Mouse (Mus musculus) natural killer cell, adult 2 months (primary cell): ENCODE results near the gene Zfp628.

Experiments
- DNase-seq, 2 experiments: peaks; one replicate each; pipeline ENCODE4 v3.0.0; 2022; ENCODE audit warnings: low spot score in 2 of 2

Zfp628 gene

DNA sequence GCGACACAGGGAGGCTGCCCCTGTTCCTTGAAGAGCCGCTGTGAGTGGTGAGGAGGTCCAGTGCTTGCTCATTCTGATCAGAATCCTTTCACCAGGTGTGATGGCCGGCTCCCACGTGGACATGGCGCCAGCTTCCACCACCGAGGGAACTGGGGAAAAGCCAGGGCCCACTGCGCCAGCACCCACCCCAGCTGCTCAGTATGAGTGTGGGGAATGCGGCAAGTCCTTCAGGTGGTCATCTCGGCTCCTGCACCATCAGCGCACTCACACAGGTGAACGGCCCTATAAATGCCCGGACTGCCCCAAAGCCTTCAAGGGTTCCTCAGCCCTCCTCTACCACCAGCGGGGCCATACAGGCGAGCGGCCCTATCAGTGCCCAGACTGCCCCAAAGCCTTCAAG lies 3.7 kb downstream of the Zfp628 start:
- DNase-seq = no peak

DNA sequence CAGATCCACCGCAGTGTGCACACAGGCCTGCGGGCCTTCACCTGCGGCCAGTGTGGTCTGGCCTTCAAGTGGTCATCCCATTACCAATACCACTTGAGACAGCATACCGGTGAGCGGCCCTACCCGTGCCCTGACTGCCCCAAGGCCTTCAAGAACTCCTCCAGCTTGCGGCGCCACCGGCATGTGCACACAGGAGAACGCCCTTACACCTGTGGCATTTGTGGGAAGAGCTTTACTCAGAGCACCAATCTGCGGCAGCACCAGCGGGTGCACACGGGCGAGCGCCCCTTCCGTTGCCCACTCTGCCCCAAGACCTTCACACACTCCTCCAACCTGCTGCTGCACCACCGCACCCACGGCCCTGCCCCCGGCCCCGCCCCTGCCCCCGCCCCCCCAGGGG lies 4.1 kb downstream of the Zfp628 start:
- no peak for DNase-seq

DNA sequence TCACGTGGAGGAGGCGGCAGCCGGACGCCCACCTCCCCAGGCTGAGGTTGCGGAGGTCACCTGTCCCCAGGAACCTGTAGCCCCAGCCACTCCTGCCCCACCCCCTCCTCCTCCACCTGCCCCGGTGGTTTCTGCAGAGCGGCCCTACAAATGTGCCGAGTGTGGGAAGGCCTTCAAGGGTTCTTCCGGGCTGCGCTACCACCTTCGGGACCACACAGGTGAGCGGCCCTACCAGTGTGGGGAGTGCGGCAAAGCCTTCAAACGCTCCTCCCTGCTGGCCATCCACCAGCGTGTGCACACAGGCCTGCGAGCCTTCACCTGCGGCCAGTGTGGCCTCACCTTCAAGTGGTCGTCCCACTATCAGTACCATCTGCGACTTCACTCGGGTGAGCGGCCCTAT lies 5.0 kb downstream of the Zfp628 start:
- DNase-seq = no peak

DNA sequence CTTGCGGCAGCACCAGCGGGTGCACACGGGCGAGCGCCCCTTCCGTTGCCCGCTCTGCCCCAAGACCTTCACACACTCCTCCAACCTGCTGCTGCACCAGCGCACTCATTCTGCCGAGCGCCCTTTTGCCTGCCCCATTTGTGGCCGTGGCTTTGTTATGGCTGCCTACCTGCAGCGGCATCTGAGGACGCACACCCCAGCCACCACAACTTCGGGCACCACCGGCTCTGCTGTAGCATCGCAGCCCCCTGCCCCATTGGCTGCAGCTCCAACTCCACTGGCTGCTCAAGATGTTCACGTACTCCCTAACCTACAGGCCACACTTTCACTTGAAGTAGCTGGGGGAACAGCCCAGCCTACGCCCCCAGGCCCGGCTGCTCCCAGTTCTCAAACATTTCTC lies 5.5 kb downstream of the Zfp628 start:
- no peak for DNase-seq

DNA sequence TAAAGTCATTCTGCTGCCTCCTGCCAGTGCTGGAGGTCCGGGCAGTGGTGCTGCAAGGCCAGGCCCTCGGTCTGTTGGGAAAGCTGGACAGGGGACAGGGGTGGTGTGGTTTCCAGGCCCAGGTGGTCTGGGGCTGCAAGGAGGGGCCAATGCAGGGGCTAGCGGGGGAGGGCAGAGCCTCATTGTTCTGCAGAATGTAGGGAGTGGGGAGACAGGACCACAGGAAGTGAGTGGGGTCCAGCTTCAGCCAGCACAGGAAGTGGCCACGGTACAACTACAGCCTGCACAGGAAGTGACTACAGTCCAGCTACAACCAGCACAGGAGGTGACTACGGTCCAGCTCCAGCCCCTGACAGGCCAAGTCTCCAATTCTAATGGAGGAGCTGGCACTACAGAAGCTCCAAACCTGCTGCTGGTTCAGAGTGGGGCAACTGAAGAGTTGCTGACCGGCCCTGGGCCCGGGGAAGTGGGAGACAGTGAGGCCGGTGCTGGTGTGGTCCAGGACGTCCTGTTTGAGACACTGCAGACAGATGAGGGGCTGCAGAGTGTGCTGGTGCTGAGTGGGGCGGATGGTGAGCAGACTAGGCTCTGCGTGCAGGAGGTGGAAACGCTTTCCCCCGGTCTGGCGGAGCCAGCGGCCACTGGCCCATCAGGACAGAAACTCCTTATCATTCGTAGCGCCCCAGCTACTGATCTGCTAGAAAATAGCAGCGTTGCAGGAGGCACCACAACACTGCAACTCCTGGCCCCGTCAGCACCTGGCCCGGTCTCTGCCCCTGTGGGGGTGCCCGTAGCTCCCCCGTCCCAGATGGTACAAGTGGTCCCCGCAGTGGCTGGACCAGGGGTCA lies 6.2 kb downstream of the Zfp628 start:
- no peak for DNase-seq

DNA sequence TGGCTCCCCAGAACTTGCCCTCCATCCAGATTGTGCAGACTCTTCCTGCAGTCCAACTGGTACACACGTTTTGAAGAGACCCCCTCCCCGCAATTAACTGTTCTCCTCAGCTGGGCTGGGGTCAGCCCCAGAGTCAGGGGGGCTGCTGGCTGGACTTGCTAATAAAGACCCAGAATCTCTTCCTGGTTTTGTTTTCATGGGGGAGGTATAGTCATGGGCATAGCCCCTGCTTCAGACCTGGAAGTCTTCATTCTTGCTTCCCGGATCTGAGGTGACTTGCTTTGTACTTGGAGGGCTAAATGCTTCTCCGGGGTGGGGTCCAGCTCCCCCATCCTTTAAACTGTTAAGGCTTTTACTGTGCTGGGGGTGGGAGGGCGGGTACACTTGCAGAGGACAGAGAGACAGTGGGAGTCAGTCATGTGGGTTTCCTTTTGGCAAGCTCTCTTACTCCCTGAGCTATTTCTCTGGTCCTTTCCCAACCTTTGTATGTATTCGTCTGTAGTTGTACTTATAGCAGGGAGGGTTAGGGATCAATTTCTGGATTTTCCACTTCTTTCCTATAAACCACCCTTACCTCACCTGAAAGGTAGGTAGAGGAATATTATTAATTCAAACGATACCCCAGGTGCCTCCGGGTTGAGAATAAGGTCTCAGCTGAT lies 6.9 kb downstream of the Zfp628 start, which contains the start of gene Nat14:
Nat14 (plus strand) TSS at position 205 of the 659 bp plus-strand sequence.
- DNase-seq = no peak

DNA sequence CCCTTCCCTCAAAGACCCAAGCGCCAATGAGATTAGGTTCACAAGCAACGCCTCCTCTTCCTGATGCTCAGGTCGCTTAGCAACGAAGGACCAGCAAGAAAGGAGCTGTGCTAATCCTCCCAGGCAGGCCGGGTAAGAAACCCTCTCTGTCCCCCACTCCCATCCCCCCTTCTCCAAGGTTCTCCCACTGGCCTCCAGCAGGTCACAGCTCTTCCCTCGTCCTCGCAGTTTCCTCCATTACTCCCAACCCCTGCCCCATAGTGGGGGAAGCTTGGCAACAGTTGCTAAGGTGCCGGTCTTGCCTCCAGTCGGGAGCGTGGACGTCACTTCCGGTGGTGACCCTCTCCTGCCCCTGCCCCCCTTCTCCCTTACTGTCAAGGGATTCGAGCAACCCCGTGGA lies 7.5 kb downstream of the Zfp628 start:
- DNase-seq = peak; percentile 44 to 54

DNA sequence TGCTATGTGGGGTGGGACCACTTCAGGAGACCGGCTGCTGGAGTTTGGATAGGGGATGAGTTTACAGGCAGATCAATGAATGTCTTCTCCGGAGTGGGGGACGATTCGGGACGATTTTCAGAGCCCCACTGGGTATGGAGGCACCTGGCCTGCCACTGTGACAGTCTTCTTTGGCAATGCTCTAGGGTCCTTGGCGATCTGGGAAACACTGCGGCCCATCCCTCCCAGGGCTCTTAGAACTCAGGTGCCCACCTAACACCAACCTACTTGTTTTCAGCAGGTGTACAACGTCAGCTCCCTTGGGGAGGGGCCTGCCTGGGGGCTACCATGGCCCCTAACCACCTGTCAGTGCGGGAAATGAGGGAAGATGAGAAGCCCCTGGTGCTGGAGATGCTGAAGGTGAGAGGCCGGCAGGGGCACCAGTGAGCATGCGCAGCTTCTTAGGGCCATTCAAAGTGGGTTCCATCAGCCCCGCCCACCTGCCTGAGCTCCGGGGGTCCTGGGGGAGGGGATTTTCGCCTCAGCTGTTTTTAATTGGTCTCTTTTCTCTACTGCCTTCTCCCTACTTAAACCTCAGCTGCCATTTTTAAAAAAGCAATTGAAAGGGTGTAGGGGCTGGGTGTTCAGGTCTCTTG lies 8.0 kb downstream of the Zfp628 start:
- DNase-seq = no peak

DNA sequence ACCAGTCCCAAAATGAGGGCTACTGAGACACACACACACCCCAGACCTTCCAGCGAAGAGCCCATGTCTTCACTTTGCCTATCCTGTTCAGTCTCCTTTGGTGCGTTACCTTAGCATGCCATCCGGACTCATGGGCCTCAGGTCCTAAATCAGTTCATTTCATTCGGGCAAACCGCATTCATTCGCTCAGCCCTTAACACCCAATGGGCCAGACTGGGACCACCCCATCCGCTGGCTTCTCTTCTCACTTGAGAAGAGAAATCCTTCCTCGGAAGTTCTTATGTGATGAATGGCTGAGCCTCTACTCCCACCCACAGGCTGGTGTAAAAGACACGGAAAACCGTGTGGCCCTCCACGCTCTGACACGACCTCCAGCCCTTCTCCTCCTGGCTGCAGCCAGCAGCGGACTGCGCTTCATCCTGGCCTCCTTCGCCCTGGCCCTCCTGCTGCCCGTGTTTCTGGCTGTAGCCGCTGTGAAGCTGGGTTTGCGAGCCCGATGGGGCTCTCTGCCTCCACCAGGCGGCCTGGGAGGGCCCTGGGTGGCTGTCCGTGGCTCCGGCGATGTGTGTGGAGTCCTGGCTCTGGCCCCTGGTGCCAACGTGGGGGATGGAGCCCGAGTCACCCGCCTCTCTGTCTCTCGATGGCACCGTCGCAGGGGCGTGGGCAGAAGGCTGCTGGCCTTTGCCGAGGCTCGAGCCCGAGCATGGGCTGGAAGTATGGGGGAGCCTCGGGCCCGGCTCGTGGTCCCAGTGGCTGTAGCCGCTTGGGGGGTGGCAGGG lies 8.8 kb downstream of the Zfp628 start:
- peak; percentile 19 to 26 for DNase-seq

DNA sequence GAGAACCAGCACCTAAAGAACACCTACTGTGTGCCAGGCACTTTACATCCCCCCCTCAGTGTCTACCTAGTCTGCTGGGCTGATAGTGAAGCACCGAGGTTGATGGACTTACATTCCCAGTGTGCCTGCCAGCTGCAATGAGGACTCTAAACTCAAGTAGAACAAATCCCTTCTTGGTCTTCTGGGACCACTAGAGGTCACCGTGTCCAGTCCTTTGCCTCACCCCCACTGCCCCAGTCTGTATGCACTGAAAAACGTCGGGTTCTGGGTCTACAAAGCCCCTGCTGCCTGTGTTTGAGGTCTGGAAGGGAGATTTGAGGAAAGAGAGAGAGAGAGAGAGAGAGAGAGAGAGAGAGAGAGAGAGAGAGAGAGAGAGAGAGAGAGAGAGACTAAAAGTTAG lies 9.5 kb downstream of the Zfp628 start:
- DNase-seq = no peak

DNA sequence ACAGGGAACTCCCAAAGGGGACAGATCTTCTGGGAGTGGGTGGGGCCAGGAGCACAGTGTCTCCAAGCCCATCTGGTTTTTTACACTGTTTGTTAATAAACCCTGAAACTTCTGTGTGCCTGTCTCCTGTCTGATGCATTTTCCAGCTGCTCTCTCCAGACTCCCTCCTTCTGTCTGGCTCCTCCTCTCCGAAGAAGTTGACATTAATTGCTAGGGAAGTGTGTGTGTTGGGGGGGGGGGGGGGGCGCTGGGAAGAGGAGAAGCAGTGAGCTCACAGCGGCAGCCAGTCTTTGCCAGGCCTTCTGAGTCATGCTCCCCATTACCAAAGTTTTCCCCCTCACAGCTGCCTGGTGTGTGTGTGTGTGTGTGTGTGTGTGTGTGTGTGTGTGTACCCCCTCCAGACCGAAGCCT lies 9.9 kb downstream of the Zfp628 start:
- no peak for DNase-seq

DNA sequence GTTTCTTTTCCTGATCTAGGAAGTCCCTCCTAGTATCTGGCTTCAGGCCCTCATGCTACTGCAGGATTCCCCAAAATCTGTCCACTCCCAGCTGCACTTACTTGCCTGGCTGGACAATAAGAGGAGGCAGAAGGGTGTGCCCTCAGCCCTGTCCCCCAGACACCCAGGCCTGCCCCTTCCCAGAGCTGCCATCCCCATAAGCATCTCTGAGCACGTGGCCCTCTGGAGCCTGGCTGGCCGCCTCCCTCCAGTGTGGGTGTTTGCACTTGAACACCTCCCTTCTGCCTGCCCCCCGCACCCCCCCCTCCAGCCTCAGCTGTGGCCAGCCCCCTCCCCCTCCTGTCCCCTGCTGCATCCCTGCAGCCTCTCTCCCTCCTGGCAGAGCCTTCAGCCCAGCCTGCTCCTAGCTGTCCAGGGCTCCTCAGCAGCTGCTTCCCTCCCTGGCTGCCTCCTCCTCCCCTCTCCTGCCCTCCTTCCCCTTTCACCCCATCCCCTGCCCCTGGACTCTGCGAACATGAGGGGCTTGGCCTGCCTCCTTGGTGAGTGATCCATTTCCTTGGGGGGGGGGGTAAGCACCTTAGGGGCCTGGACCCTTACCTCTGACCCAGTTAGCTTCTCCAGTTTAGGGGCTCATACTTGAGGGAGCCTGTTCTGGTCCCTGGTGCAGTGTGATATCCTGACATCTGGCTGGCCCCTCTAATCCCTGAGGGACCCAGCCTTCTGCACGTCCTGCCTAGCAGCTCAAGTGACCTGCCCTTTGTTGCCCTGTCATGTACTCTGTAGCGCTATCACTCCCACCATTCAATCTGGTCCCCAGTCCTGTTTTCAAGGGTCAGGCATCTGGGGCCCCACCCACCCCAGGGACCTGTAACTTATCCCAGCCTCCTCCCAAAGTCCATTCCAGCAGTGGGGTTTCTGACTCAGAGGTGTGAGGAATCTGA lies 10.7 kb downstream of the Zfp628 start, which contains the start of gene Ssc5d:
Ssc5d (plus strand) TSS at position 345 of the 941 bp plus-strand sequence.
- DNase-seq = no peak

DNA sequence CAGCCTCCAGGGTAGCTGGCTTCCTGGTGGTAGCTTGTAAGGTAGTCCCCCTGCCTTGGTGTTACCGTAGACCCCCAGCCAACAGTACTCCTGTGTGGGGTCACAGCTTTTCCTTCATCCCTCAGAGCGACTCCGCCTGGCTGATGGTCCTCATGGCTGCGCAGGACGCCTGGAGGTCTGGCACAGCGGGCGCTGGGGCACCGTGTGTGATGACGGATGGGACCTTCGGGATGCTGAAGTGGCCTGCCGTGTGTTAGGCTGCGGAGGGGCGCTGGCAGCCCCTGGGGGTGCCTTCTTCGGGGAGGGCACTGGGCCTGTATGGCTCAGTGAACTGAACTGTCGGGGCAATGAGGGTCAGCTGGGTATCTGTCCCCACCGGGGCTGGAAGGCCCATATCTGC lies 11.8 kb downstream of the Zfp628 start:
- DNase-seq = no peak

DNA sequence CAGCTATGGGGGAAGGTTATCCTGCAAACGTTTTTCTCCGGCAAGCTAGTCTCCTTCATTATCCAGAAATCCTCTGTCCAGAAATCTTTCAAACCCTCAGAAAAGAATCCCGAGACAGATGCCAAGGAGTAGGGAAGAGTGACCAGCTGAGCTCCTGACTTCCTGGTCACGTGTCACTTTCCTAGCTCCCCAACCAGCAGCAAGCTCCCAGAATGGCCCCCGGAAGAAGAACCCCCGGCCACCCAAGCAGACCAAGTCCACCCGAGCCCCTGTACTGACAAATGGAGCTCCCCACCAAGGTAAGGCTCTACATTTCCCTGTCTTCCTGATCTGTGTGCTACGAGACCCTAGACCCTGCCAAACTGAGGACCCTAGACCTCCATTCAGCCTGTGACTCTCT lies 12.7 kb downstream of the Zfp628 start:
- DNase-seq = no peak

DNA sequence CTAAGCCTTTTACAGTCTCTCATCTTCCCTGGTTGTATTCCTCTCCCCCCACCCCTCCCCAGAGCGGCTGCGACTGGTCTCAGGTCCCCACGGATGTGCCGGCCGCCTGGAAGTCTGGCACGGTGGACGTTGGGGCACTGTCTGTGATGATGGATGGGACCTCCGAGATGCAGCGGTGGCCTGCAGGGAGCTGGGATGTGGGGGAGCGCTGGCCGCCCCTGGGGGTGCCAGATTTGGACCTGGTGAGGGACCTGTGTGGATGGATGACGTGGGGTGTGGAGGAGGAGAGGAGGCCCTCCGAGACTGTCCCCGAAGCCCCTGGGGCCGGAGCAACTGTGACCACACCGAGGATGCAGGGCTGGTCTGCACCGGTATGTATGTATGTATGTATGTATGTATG lies 13.3 kb downstream of the Zfp628 start:
- no peak for DNase-seq

DNA sequence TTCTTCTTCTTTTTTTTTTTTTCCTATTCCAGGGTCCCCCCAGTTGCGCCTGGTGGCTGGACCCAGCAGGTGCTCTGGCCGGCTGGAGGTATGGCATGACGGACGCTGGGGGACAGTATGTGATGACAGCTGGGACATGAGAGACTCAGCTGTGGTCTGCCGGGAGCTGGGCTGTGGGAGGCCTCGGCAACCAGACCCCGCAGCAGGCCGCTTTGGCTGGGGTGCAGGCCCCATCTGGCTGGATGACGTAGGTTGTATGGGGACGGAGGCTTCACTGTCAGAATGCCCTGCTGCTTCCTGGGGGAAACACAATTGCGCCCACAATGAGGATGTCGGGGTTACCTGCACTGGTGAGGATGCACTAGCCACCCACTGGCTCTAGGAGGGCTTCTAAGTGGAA lies 18.1 kb downstream of the Zfp628 start:
- DNase-seq = no peak

DNA sequence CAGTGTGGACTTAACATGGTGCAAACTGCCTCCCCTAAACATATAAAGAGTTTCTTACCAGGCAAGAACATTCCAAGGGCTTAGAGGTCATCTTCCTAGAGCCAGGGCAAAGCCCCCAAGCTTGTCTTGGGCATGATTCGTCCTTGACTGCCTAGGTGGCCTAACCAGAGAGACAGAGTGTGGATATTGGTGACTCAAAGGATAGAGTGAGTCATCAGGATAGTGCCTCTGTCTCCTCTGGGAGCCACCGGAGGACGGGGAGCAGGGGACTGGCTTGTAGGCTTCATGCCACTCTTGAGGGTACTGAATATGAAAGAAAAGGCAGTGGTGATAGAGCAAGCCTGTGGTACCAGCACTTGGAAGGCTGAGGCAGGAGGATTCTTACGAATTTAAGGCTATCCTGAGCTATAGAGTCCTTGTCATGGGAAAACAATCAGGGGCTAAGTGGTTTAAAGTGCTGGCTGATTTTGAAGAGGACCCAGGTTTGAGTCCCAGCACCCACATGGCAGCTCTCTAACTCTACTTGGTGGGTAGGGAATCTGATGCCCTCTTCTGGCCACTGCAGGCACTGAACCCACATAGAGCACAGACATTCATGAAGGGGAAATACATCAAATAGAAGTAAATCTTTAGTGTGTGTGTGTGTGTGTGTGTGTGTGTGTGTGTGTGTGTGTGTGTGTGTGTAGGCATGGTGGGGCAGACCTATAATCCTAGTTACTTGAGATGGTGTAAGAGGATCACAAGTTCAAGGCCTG lies 19.3 kb downstream of the Zfp628 start:
- no peak for DNase-seq

DNA sequence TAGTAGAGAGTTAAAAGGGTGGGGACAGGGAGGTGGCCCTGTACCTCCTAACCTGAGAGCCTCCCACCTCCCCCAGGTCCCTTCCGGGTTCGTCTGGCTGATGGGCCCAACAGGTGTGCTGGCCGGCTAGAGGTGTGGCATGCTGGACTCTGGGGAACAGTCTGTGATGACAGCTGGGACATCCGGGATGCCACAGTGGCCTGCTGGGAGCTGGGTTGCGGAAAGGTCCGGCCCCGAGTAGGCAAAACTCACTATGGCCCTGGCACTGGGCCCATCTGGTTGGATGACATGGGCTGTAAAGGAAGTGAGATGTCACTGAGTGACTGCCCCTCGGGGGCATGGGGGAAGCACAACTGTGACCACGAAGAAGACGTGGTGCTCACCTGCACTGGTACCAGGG lies 21.8 kb downstream of the Zfp628 start:
- no peak for DNase-seq

DNA sequence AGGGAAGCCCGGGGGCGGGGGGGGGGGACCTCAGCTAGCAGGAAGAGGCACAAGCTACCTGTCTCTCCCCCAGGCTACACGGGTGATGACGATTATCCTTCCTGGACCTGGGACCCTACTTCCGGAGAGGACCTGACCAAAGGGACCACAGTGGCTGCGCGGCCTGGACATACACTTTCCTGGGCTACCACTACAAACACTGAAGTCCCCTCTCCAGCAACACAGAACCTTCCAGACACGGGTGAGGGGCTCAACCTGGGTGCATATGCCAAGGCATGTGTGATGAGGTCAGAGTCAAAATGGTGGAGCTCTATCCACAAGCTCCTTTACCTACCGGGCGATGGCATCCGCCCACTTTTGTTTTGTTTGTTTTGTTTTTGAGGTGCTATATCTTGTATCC lies 22.4 kb downstream of the Zfp628 start:
- no peak for DNase-seq

DNA sequence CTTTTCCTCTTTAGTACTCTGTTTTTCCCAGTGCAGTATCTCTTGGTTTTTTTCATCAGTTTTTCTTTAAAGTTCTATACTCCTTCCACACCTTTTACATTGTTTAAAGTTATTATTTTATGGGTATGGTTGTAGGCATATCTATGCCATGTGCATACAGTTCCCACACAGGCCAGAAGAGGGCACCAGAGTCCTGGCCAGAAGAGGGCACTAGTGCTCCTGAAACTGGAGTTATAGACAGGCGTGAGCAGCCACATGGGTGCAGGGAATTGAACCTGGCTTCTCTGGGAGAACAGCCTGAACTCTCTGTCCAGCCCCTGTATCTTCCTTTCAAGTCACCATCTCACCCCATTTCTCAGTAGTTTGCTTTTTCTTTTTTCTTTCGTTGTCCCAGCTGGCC lies 23.4 kb downstream of the Zfp628 start:
- DNase-seq = peak; percentile 64 to 80
